In the genomic region with DNA sequence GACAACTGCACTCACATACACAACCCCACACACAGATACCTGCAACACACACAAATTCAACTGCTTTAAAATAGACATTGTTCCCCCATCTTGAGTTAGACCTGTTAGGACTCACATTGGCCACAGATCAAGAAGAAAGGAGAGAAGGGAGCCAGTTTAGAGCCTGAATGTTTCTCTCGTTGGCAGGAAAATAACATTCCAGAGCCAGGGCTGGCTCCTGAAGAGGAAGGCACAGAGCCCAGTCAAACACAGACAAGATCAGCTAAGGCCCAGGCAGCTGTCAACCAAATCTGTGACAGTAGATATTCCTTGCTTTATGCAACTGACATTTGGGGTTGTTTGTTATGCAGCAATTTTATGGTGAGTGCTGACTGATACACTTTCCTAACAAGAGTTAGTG, we compare ENCODE assay signal across 12 mouse cellular contexts.
DNase-seq lines count a peak whose midpoint lies in the region.
"Had no signal": no experiment of that assay in that cellular context is flagged by ENCODE, and none has a peak within 500 bp of the region (broad histone marks: within the 10 kb centered on the region; RNA-seq: fewer than 3 reads in every experiment).

No protein-coding gene starts in this region.

- intact Hi-C loops in heart, postnatal 10 days (cut with DNase I), result no loop called here

- DNase-seq in cerebellum, postnatal 10 days, result peak; percentile 45 to 53
- DNase-seq in cerebellum, postnatal 25 days, result no peak
- DNase-seq in heart, adult 8-10 months (ENCODE audit: low spot score), result peak; percentile 9
- DNase-seq in heart, postnatal 10 days, result no peak
- DNase-seq in 3T3-L1 (ENCODE audit: low read depth, low spot score) (peak; percentile 35), adipocyte (ENCODE audit: low spot score) (peak; percentile 63)
- DNase-seq in kidney, postnatal 14 days, result no peak
- DNase-seq: cerebellum, adult 18-20 months; cerebellum, postnatal 36 days; gastrocnemius, postnatal 14 days; heart, postnatal 4 days; kidney, adult 18-20 months had no signal

Comparison
In these comparisons a context has a peak if more than half of its experiments do, and no peak if none do; other contexts are left out.
1. DNase-seq: peak in cerebellum, postnatal 10 days (2 of 2), heart, adult 8-10 months (single experiment), 3T3-L1 (single experiment) and adipocyte (single experiment); none in cerebellum, postnatal 25 days (0 of 2), heart, postnatal 10 days (0 of 2) and kidney, postnatal 14 days (single experiment).